Mouse (Mus musculus): Measurements from ENCODE around the gene Mrps26. TPM values are rescaled to one million over a fixed set of nuclear protein-coding genes. Genes with fewer than 3 reads are reported as not detected.

Gene Mrps26
- 42.6 and 57.0 TPM in 2 replicates for total RNA-seq (2012; rRNA removed)

DNA sequence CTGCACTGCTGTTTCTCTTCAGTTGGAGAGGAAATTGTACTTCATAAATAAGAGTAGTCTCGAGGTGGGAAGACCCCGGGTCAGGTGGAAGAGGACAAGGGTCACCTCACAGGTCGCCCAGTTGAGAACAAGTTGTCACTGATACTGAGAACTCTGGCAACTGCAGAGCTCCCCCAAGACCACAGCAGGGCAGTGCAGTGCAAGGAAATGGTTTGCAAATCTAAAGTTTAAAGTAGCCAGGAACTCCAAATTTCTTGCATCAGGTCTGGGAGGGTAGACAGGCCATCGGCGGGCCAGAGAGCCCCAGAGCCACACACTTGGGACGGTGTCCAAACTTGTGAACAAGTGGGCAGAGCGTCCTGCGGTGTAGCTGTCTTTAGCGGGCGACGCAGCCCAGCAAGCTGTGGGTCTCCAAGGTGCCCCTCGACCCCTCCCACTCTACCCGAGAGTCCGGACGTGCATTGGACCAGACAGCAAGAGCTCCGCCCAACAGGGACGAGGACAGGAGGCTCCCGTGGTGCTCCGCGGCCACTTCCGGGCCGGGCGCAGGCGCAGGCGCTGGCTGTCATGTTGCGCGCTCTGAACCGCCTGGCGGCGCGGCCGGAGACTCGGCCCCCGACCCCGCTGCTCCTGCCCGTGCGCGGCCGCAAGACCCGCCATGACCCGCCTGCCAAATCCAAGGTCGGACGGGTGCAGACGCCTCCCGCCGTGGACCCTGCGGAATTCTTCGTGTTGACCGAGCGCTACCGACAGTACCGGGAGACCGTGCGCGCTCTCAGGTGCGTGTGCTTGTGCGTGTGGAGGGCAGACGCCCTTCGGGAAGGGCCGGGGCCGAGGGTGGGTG lies at the start of gene Mrps26:
Mrps26 (plus strand) TSS at position 531 of the 844 bp plus-strand sequence.
- peaks cover 0 to 9% of the 10 kb centered on the region in 2 experiments; a peak in 2 of 4 replicates for H3K4me1 ChIP-seq (ENCODE audit: control insufficient read depth in 2 of 2, insufficient read depth in 2 of 2, low read length in 2 of 2, poor library complexity in 1 of 2)
- H3K9me3 ChIP-seq (ENCODE audit: control insufficient read depth, insufficient read depth, low read depth, low read length) = no peaks in the 10 kb centered on the region
- in situ Hi-C loops (cut with MboI; ENCODE audit: low sequenced_read_pairs in 2 of 2, unreplicated experiment in 2 of 2) = no loop called here
- peak; percentile 90 for DNase-seq (ENCODE audit: low read depth, low spot score)
- peaks cover 6% of the 10 kb centered on the region; the same call in 1 of the 2 replicates for H3K36me3 ChIP-seq (ENCODE audit: control insufficient read depth, insufficient read depth, low read length, poor library complexity, severe bottlenecking)
- H3K4me3 ChIP-seq (ENCODE audit: insufficient read depth in 1 of 2, low read depth in 1 of 2, low read length in 2 of 2, poor library complexity in 1 of 2, severe bottlenecking in 1 of 2) = peak within 1 kb of the TSS; percentile 92
- H3K9ac ChIP-seq (ENCODE audit: insufficient read depth, low read depth, low read length, poor library complexity, severe bottlenecking) = peak within 1 kb of the TSS; percentile 91
- TF ChIP-seq ZNF384 (IDR thresholded peaks at IDR 0.05; ENCODE audit: low read depth, low read length) (no peak), HCFC1 (IDR thresholded peaks at IDR 0.05; ENCODE audit: borderline replicate concordance, insufficient read depth, low read length) (peak; percentile 59)
- no peak within 1 kb of the TSS for H3K27ac ChIP-seq (ENCODE audit: insufficient read depth, low read depth, low read length, poor library complexity, severe bottlenecking)

DNA sequence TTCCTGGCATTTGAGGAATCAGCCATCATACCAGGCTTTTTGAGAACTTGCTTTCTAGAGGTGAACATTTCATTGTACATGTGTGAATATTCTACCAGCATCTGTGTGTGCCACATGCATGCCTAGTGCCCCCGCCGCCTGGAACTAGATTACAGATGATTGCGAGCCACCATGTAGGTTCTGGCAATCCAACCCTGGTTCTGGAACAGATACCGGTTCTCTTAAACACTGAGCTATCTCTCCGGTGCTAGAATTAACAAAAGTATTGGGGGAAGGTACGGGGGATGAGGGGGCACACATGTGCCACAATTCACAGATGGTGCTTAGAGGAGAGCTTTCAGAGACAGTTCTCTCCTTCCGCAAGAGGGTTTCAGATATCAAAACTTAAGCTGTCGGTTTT lies 49.6 kb upstream of the Mrps26 start:
- Histone ChIP-seq H3K9ac (ENCODE audit: insufficient read depth, low read depth, low read length, poor library complexity, severe bottlenecking) (no peak overlapping the region), H3K27ac (ENCODE audit: insufficient read depth, low read depth, low read length, poor library complexity, severe bottlenecking) (no peak overlapping the region), H3K4me1 (ENCODE audit: control insufficient read depth in 2 of 2, insufficient read depth in 2 of 2, low read length in 2 of 2, poor library complexity in 1 of 2) (no peaks in the 10 kb centered on the region), H3K9me3 (ENCODE audit: control insufficient read depth, insufficient read depth, low read depth, low read length) (no peaks in the 10 kb centered on the region), H3K36me3 (ENCODE audit: control insufficient read depth, insufficient read depth, low read length, poor library complexity, severe bottlenecking) (peaks cover 2% of the 10 kb centered on the region; the same call in 1 of the 2 replicates), H3K4me3 (ENCODE audit: insufficient read depth in 1 of 2, low read depth in 1 of 2, low read length in 2 of 2, poor library complexity in 1 of 2, severe bottlenecking in 1 of 2) (no peak overlapping the region)
- in situ Hi-C loops (cut with MboI; ENCODE audit: low sequenced_read_pairs in 2 of 2, unreplicated experiment in 2 of 2) = no loop called here
- TF ChIP-seq HCFC1 (IDR thresholded peaks at IDR 0.05; ENCODE audit: borderline replicate concordance, insufficient read depth, low read length) (no peak), CHD2 (IDR thresholded peaks at IDR 0.05; ENCODE audit: low read depth, low read length) (no peak), ZC3H11A (IDR thresholded peaks at IDR 0.05; ENCODE audit: borderline replicate concordance, low read depth, low read length) (no peak), ZNF384 (IDR thresholded peaks at IDR 0.05; ENCODE audit: low read depth, low read length) (no peak), MAFK (IDR thresholded peaks at IDR 0.05; ENCODE audit: insufficient read depth, low read depth, low read length) (no peak)
- no peak for DNase-seq (ENCODE audit: low read depth, low spot score)

DNA sequence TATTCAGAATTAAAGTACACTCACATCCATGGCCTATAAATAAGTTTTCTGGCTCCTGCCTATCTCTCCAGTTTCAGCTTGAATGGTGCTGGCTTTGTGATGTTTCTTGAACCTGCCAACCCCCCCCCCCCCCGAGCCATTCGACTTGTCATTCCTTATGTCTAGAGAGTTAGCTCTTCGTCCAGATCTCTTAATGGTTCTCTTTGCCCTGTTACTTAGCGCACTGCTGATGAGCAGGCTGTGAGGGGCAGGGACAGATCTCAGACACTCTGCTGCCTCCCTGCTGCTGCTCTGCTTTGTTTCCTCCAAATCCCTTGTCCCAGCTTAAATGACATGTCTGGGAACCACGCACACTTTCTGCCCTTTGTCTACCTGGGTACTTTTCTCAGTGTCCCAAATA lies 47.8 kb upstream of the Mrps26 start:
- peaks cover 2% of the 10 kb centered on the region; the same call in 1 of the 2 replicates for H3K36me3 ChIP-seq (ENCODE audit: control insufficient read depth, insufficient read depth, low read length, poor library complexity, severe bottlenecking)
- no peak for DNase-seq (ENCODE audit: low read depth, low spot score)
- in situ Hi-C loops (cut with MboI; ENCODE audit: low sequenced_read_pairs in 2 of 2, unreplicated experiment in 2 of 2) = no loop called here

DNA sequence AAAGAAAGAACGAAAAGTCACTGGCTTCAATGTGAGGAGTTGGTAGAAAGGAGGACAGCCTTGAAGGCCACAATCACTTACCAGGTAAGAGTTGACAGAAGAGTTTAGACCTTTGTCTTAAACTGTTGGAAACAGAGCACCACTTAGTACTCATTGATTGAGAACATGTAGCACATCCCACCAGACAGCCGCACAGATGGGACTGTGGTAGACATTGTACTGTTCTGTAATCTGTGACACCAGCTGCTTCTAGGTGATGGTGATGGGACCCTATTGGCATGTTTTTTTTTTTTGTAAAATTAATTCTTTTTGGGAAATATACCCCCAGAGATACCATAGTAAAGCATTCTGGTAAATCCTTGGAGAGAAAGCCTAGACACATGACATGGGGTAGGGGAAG lies 41.6 kb upstream of the Mrps26 start:
- H3K4me1 ChIP-seq (ENCODE audit: control insufficient read depth in 2 of 2, insufficient read depth in 2 of 2, low read length in 2 of 2, poor library complexity in 1 of 2) = no peaks in the 10 kb centered on the region
- no peak overlapping the region for H3K4me3 ChIP-seq (ENCODE audit: insufficient read depth in 1 of 2, low read depth in 1 of 2, low read length in 2 of 2, poor library complexity in 1 of 2, severe bottlenecking in 1 of 2)
- no peak overlapping the region for H3K9ac ChIP-seq (ENCODE audit: insufficient read depth, low read depth, low read length, poor library complexity, severe bottlenecking)
- H3K36me3 ChIP-seq (ENCODE audit: control insufficient read depth, insufficient read depth, low read length, poor library complexity, severe bottlenecking) = peaks cover 2% of the 10 kb centered on the region; the same call in 1 of the 2 replicates
- no peak for DNase-seq (ENCODE audit: low read depth, low spot score)
- in situ Hi-C loops (cut with MboI; ENCODE audit: low sequenced_read_pairs in 2 of 2, unreplicated experiment in 2 of 2) = no loop called here
- TF ChIP-seq ZC3H11A (IDR thresholded peaks at IDR 0.05; ENCODE audit: borderline replicate concordance, low read depth, low read length) = no peak
- no peak for TF ChIP-seq MAFK (IDR thresholded peaks at IDR 0.05; ENCODE audit: insufficient read depth, low read depth, low read length)
- no peak overlapping the region for H3K27ac ChIP-seq (ENCODE audit: insufficient read depth, low read depth, low read length, poor library complexity, severe bottlenecking)
- H3K9me3 ChIP-seq (ENCODE audit: control insufficient read depth, insufficient read depth, low read depth, low read length) = no peaks in the 10 kb centered on the region

More for the DNA sequence above, 47.8 kb upstream of the Mrps26 start:
- TF ChIP-seq ZC3H11A (IDR thresholded peaks at IDR 0.05; ENCODE audit: borderline replicate concordance, low read depth, low read length) = no peak
- TF ChIP-seq ZNF384 (IDR thresholded peaks at IDR 0.05; ENCODE audit: low read depth, low read length) = no peak
- TF ChIP-seq CHD2 (IDR thresholded peaks at IDR 0.05; ENCODE audit: low read depth, low read length) = no peak
- TF ChIP-seq MAFK (IDR thresholded peaks at IDR 0.05; ENCODE audit: insufficient read depth, low read depth, low read length) = no peak
- TF ChIP-seq HCFC1 (IDR thresholded peaks at IDR 0.05; ENCODE audit: borderline replicate concordance, insufficient read depth, low read length) = no peak
- no peak overlapping the region for H3K4me3 ChIP-seq (ENCODE audit: insufficient read depth in 1 of 2, low read depth in 1 of 2, low read length in 2 of 2, poor library complexity in 1 of 2, severe bottlenecking in 1 of 2)
- no peaks in the 10 kb centered on the region for H3K9me3 ChIP-seq (ENCODE audit: control insufficient read depth, insufficient read depth, low read depth, low read length)
- H3K27ac ChIP-seq (ENCODE audit: insufficient read depth, low read depth, low read length, poor library complexity, severe bottlenecking) = no peak overlapping the region
- H3K9ac ChIP-seq (ENCODE audit: insufficient read depth, low read depth, low read length, poor library complexity, severe bottlenecking) = no peak overlapping the region
- H3K4me1 ChIP-seq (ENCODE audit: control insufficient read depth in 2 of 2, insufficient read depth in 2 of 2, low read length in 2 of 2, poor library complexity in 1 of 2) = no peaks in the 10 kb centered on the region

Measured in ES-E14 (cell line).